Mouse (Mus musculus) bone marrow, adult 2 months (tissue): ENCODE measurements around the gene Spen.
A peak's percentile ranks its signal among the peaks of the same experiment; 100 is the strongest.

Experiments used
- CTCF ChIP-seq: fragments of 200-500 bp; IDR thresholded peaks from 2 replicates; pipeline ENCODE4 v1.5.1; 2011; ENCODE audit warnings: low read length, control low read depth; ENCODE audit not compliant: control insufficient read depth, insufficient read depth
- POLR2A ChIP-seq: fragments of 200-500 bp; IDR thresholded peaks from 2 replicates; pipeline ENCODE4 v1.6.1; 2011; ENCODE audit warnings: low read depth, mild to moderate bottlenecking, control low read depth, low read length, borderline replicate concordance; ENCODE audit not compliant: control insufficient read depth

DNA sequence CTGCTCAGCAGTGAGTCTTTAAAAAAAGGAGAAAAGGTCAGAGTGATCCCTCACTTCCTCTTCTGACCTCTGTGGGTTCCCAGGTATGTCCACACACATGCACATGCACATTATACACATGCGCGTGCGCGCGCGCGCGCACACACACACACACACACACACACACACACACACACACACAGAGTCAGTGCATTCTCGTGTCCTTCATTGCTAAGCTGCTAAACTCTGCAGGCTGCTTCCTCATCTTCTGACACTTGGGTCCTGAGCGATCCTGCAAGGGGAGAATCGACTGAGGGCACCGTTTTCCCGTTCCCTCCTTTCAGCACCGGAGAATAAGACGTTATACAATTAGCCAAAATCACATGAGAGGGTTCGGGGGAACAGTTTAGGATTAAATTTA lies 20.3 kb upstream of the Spen start:
- TF ChIP-seq CTCF: no peak
- peak; percentile 22; the same call in 1 of the 2 replicates for TF ChIP-seq POLR2A
